Mouse (Mus musculus) cerebellum, postnatal 4 days (tissue): Measurements from ENCODE around the gene Cep162.

ENCODE experiments used
- DNase-seq, 2 experiments: peaks; one replicate each; pipeline ENCODE4 v3.0.0; 2022; ENCODE audit warnings: low spot score in 2 of 2, mixed read lengths in 1 of 2

Gene Cep162

GRCm38 (mm10) chr9:87162559-87162958 is 92.8 kb downstream of the Cep162 start:
- no peak for DNase-seq

- DNase-seq, result no peak
These were observed 102.6 kb downstream of the Cep162 start for GRCm38 (mm10) chr9:87152641-87153325.

- no peak for DNase-seq
These were observed 107.4 kb downstream of the Cep162 start for GRCm38 (mm10) chr9:87147927-87148326.

- DNase-seq, result no peak
These were observed 108.9 kb downstream of the Cep162 start for GRCm38 (mm10) chr9:87146400-87146799.

- no peak for DNase-seq
These were observed 109.7 kb downstream of the Cep162 start for GRCm38 (mm10) chr9:87145671-87146070.

GRCm38 (mm10) chr9:87145180-87145579 is 110.2 kb downstream of the Cep162 start:
- no peak for DNase-seq

- DNase-seq, result peak; percentile 14 to 23
These were observed 110.8 kb downstream of the Cep162 start for GRCm38 (mm10) chr9:87144532-87144931.

GRCm38 (mm10) chr9:87144106-87144505 is 111.2 kb downstream of the Cep162 start, which contains the start of gene Mrap2:
Gene Mrap2 (plus strand): TSS chr9:87144306.
- DNase-seq, result peak; percentile 35 to 67

GRCm38 (mm10) chr9:87143076-87143475 is 112.3 kb downstream of the Cep162 start:
- no peak for DNase-seq
